Comparison of ENCODE assay signal across 14 mouse cellular contexts in the genomic region with DNA sequence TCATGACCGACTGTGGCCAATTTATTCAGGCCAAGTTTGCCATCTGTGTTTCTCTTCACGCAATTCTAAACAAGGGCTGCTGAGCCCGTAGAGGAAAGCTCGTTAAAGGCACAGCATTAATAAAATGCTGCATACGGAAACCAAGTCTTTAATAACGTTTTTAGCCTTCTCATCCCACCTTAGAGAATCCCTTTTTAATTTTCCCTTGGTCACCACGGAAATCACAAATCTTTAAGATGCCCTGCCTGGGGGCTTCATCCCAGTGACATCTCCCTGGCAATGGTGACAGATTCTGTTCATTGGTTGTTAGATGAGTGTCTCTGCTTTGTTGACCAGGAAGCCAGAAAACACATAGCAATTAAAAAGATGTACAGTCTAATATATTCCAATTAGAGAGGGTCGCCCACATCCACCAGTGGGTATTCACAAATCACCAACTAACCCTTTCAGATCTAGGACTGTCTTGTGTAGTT. TPM values are rescaled to one million over a fixed set of nuclear protein-coding genes. Genes with fewer than 3 reads are reported as not detected.
DNase-seq lines count a peak whose midpoint lies in the region; ATAC-seq and TF ChIP-seq lines count a peak whose summit lies in the region.
"Had no signal": no experiment of that assay in that cellular context is flagged by ENCODE, and none has a peak within 500 bp of the region (broad histone marks: within the 10 kb centered on the region; RNA-seq: fewer than 3 reads in every experiment).

No protein-coding gene starts in this region.

- no peak overlapping the region for H3K27ac ChIP-seq in layer of hippocampus, adult 2 months
- H3K27ac ChIP-seq in hindbrain, embryonic 13.5 days: peak overlapping the region; percentile 40; the same call in 1 of the 2 replicates
- H3K27ac ChIP-seq in neural tube, embryonic 15.5 days (replicated peaks): 0 out of 2 replicates have a peak overlapping the region, but pooled peaks have one; percentile 15
- no peak overlapping the region for H3K27ac ChIP-seq in kidney, embryonic 14.5 days (ENCODE audit: low read depth, low read length)
- H3K27ac ChIP-seq: embryonic facial prominence, embryonic 10.5 days; heart, adult 2 months; limb, embryonic 12.5 days had no signal

- H3K9ac ChIP-seq in hindbrain, embryonic 13.5 days: no peak overlapping the region
- H3K9ac ChIP-seq in neural tube, embryonic 15.5 days (replicated peaks): no peak overlapping the region
- H3K9ac ChIP-seq in kidney, embryonic 14.5 days (ENCODE audit: low read depth, low read length): no peak overlapping the region
- H3K9ac ChIP-seq: limb, embryonic 12.5 days had no signal

- peak overlapping the region; percentile 17; the same call in 1 of the 2 replicates for H3K4me3 ChIP-seq in layer of hippocampus, adult 2 months
- H3K4me3 ChIP-seq in hindbrain, embryonic 13.5 days: no peak overlapping the region
- no peak overlapping the region for H3K4me3 ChIP-seq in neural tube, embryonic 15.5 days (replicated peaks)
- no peak overlapping the region for H3K4me3 ChIP-seq in kidney, embryonic 14.5 days (ENCODE audit: low read length)
- H3K4me3 ChIP-seq: embryonic facial prominence, embryonic 10.5 days; heart, adult 2 months; limb, embryonic 12.5 days had no signal

- DNase-seq in layer of hippocampus, adult 2 months (ENCODE audit: low spot score in 2 of 2): no peak
- no peak for DNase-seq in layer of hippocampus, postnatal 25 days (ENCODE audit: extremely low spot score in 1 of 2, low spot score in 1 of 2)
- peak; percentile 39 for DNase-seq in cerebellum, adult 9-11 months
- no peak for DNase-seq in adrenal gland, adult (ENCODE audit: inconsistent age in 2 of 2, low spot score in 1 of 2)
- DNase-seq: heart, adult 2 months; lung, adult 2 months; spleen, adult 18-20 months had no signal

- ATAC-seq in hindbrain, embryonic 13.5 days (ENCODE audit: low FRiP score): peak; percentile 77
- ATAC-seq in neural tube, embryonic 15.5 days (ENCODE audit: low FRiP score): peak; percentile 76
- no peak for ATAC-seq in kidney, embryonic 14.5 days (ENCODE audit: low FRiP score, low TSS enrichment)
- ATAC-seq in frontal cortex, adult (ENCODE audit: low TSS enrichment): no peak

- no peak overlapping the region for H3K4me2 ChIP-seq in hindbrain, embryonic 13.5 days
- H3K4me2 ChIP-seq in neural tube, embryonic 15.5 days: no peak overlapping the region
- no peak overlapping the region for H3K4me2 ChIP-seq in kidney, embryonic 14.5 days (replicated peaks; ENCODE audit: low read depth, low read length)
- H3K4me2 ChIP-seq: limb, embryonic 12.5 days had no signal

- 46% methylated on average over 8 of the region's 8 CpGs for WGBS in hindbrain, embryonic 13.5 days
- 25% methylated on average over 8 of the region's 8 CpGs for WGBS in neural tube, embryonic 15.5 days
- WGBS in kidney, embryonic 14.5 days: 83% methylated on average over 8 of the region's 8 CpGs

- TF ChIP-seq CTCF in layer of hippocampus, adult 2 months (conservative IDR thresholded peaks at IDR 0.05): no peak

- H3K27me3 ChIP-seq in hindbrain, embryonic 13.5 days: no peaks in the 10 kb centered on the region
- H3K27me3 ChIP-seq in neural tube, embryonic 15.5 days (replicated peaks): no peaks in the 10 kb centered on the region
- no peaks in the 10 kb centered on the region for H3K27me3 ChIP-seq in kidney, embryonic 14.5 days (ENCODE audit: control insufficient read depth, insufficient read depth, low read length)
- H3K27me3 ChIP-seq: limb, embryonic 12.5 days had no signal

- H3K36me3 ChIP-seq in hindbrain, embryonic 13.5 days: no peaks in the 10 kb centered on the region
- H3K36me3 ChIP-seq in neural tube, embryonic 15.5 days: no peaks in the 10 kb centered on the region
- H3K36me3 ChIP-seq in kidney, embryonic 14.5 days (ENCODE audit: control insufficient read depth, insufficient read depth, low read length): no peaks in the 10 kb centered on the region
- H3K36me3 ChIP-seq: embryonic facial prominence, embryonic 10.5 days; limb, embryonic 12.5 days had no signal

- H3K4me1 ChIP-seq in hindbrain, embryonic 13.5 days (replicated peaks): no peaks in the 10 kb centered on the region
- peaks cover 5% of the 10 kb centered on the region; the same call in 1 of the 2 replicates for H3K4me1 ChIP-seq in neural tube, embryonic 15.5 days
- no peaks in the 10 kb centered on the region for H3K4me1 ChIP-seq in kidney, embryonic 14.5 days (ENCODE audit: control insufficient read depth, insufficient read depth, low read length)
- H3K4me1 ChIP-seq: embryonic facial prominence, embryonic 10.5 days; limb, embryonic 12.5 days had no signal

- H3K9me3 ChIP-seq in hindbrain, embryonic 13.5 days: no peaks in the 10 kb centered on the region
- no peaks in the 10 kb centered on the region for H3K9me3 ChIP-seq in neural tube, embryonic 15.5 days (replicated peaks)
- H3K9me3 ChIP-seq in kidney, embryonic 14.5 days (ENCODE audit: control insufficient read depth, low read length): no peaks in the 10 kb centered on the region
- H3K9me3 ChIP-seq: embryonic facial prominence, embryonic 10.5 days; limb, embryonic 12.5 days had no signal

RNA-seq across cellular contexts. Expression of a gene that starts 35.1 kb away (rescaled TPM):
- 100 to 1,000 TPM; 137 to 142 TPM for total RNA-seq in layer of hippocampus, adult 2 months (2021)
- 100 to 1,000 TPM; 127 to 141 TPM for total RNA-seq in layer of hippocampus, postnatal 25 days (2021)
- polyA plus RNA-seq in hindbrain, embryonic 13.5 days (2015; fragmentation: Nextera tagmentation; extraction: Ambion mirVana): 31.6 and 32.6 TPM in 2 replicates
- 36.6 and 48.6 TPM in 2 replicates for polyA plus RNA-seq in neural tube, embryonic 15.5 days (2015; fragmentation: Nextera tagmentation; extraction: Ambion mirVana)
- polyA plus RNA-seq in kidney, embryonic 14.5 days (2014; fragmentation: Nextera tagmentation; extraction: Ambion mirVana): 12.2 and 12.4 TPM in 2 replicates
- total RNA-seq: megakaryocyte-erythroid progenitor cell, adult 5-6 weeks had no signal

Comparison
In these comparisons a context has a peak if more than half of its experiments do, and no peak if none do; other contexts are left out.
1. H3K27ac ChIP-seq: peak in hindbrain, embryonic 13.5 days (single experiment) and neural tube, embryonic 15.5 days (single experiment); none in layer of hippocampus, adult 2 months (single experiment) and kidney, embryonic 14.5 days (single experiment).
2. ATAC-seq: peak in hindbrain, embryonic 13.5 days (single experiment) and neural tube, embryonic 15.5 days (single experiment); none in kidney, embryonic 14.5 days (single experiment) and frontal cortex, adult (single experiment).